Mouse (Mus musculus) heart, adult 2 months (tissue): ENCODE results near the gene Hrc.

Source experiments
- CTCF ChIP-seq: fragments of 200-600 bp; IDR thresholded peaks from 2 replicates; pipeline ENCODE4 v1.8.1; 2022; ENCODE audit warnings: antibody characterized with exemption, mild to moderate bottlenecking, moderate library complexity
- EP300 ChIP-seq: fragments of 200-500 bp; IDR thresholded peaks from 2 replicates; pipeline ENCODE4 v1.6.1; 2011; ENCODE audit warnings: low read depth, low read length, control low read depth; ENCODE audit not compliant: insufficient read depth

GRCm38 (mm10) chr7:45341303-45341702 is 6.2 kb downstream of the Hrc start:
- TF ChIP-seq CTCF, result peak; percentile 81
- TF ChIP-seq EP300, result 0 out of 2 replicates have a peak, but pooled peaks have one; percentile 41
